Mouse (Mus musculus) midbrain, embryonic 13.5 days (tissue): Measurements from ENCODE around the gene Sgsm1. TPM values are rescaled to one million over a fixed set of nuclear protein-coding genes. Genes with fewer than 3 reads are reported as not detected.

Experiments used
- ATAC-seq: fragments of 200-750 bp; cut with Nextera tagmentation; 2 replicates; pipeline ENCODE4 v1.8.0; 2017; ENCODE audit warnings: mild to moderate bottlenecking, moderate TSS enrichment, moderate library complexity
- H3K27ac ChIP-seq: fragments of 300-500 bp; sonication (generic); 2 replicates; pipeline ENCODE4 v1.5.1; 2015; ENCODE audit warnings: inconsistent platforms, mild to moderate bottlenecking, moderate library complexity
- H3K27me3 ChIP-seq: fragments of 300-500 bp; sonication (generic); 2 replicates; pipeline ENCODE4 v1.6.1; 2015; ENCODE audit warnings: mild to moderate bottlenecking, inconsistent platforms
- H3K36me3 ChIP-seq: fragments of 300-500 bp; sonication (generic); 2 replicates; pipeline ENCODE4 v1.6.1; 2015; ENCODE audit warnings: mild to moderate bottlenecking, inconsistent platforms
- H3K4me1 ChIP-seq: fragments of 300-500 bp; sonication (generic); replicated peaks from 2 replicates; pipeline ENCODE4 v1.6.1; 2015; ENCODE audit warnings: inconsistent platforms
- H3K4me2 ChIP-seq: fragments of 300-500 bp; sonication (generic); replicated peaks from 2 replicates; pipeline ENCODE4 v1.6.1; 2015; ENCODE audit warnings: moderate library complexity, mild to moderate bottlenecking, inconsistent platforms
- H3K4me3 ChIP-seq: fragments of 300-500 bp; sonication (generic); replicated peaks from 2 replicates; pipeline ENCODE4 v1.5.1; 2015; ENCODE audit warnings: mild to moderate bottlenecking, inconsistent platforms
- H3K9ac ChIP-seq: fragments of 300-500 bp; sonication (generic); replicated peaks from 2 replicates; pipeline ENCODE4 v1.6.1; 2015; ENCODE audit warnings: mild to moderate bottlenecking, inconsistent platforms
- H3K9me3 ChIP-seq: fragments of 300-500 bp; sonication (generic); 2 replicates; pipeline ENCODE4 v1.6.1; 2016; ENCODE audit warnings: mild to moderate bottlenecking, inconsistent platforms
- WGBS: fragments of 180-500 bp; shearing (Covaris S2); methylation state at CpG from one replicate; pipeline ENCODE4 v1.1.7; 2015; 5-methylcytosine and 5-hydroxymethylcytosine counted together
- polyA plus RNA-seq: library from polyadenylated mRNA; unstranded; fragments of >200 nt; fragmentation: Nextera tagmentation; extraction: Ambion mirVana; gene quantifications from 2 replicates; pipeline ENCODE4 v1.2.1, GENCODE M21; 2015

Sgsm1 gene
- polyA plus RNA-seq, 1 experiment from 2014 or later = 17.4 TPM

DNA sequence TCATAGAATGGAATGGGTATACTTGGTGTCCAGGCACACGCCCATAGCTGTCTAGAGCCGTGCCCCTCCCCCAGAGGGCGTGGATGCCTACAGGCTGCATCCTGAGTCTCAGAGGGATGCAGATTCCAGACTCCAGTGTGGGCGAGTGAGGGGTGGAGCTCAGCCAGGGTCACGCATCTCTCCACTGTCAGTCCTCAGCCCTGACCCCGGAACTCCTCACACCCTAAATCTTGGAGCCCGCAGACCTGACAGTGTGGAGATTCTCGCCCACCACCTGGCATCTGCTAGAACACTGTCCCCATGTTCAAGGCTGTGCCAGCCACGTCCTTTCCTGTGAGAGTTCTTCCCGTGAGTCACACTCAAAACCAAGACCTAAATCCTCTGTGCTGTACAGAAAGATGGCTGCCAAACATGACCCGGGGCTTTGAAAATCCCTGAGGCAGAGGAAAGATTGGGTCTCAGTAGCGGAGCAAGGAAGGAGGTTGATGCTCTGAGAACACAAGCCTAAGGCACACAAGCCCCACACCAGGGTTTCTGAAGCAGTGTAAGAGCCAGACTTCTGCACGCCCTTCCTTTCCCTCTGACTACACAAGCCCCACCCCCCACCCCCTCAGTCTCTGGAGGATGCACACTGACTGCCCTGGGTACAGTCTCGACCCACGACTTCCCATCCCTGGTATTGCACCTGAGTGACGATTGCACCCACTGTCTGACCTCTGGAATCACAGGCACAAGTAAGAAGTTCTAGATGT lies 34.2 kb upstream of the Sgsm1 start:
- WGBS = 35% methylated on average over 16 of the region's 16 CpGs
- no peak overlapping the region for H3K9ac ChIP-seq
- peaks cover 74% of the 10 kb centered on the region for H3K27me3 ChIP-seq
- H3K36me3 ChIP-seq = no peaks in the 10 kb centered on the region
- H3K9me3 ChIP-seq = no peaks in the 10 kb centered on the region
- H3K4me2 ChIP-seq = no peak overlapping the region
- H3K27ac ChIP-seq = no peak overlapping the region
- H3K4me1 ChIP-seq = peaks cover 39% of the 10 kb centered on the region
- no peak for ATAC-seq
- H3K4me3 ChIP-seq = no peak overlapping the region

DNA sequence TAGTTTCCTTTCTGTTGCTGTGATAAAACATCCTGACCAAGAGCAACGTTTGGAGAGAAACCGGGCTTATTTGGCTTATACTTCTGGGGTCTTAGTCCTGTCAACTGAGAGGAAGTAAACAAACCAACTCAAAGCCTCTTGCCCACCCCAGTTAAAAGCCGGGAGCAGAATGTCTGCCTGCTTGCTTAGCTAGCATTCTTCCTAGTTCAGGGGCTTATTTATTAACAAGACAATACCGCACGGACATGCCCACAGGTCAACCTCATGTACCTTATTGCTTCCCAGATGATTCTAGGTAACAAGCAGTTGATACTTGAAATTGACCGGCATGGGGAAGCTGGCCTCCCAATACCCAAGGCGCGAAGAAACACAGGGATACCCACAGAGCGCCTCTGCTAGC lies 25.7 kb upstream of the Sgsm1 start:
- peaks cover 77% of the 10 kb centered on the region for H3K27me3 ChIP-seq
- peaks cover 22% of the 10 kb centered on the region for H3K4me1 ChIP-seq
- no peaks in the 10 kb centered on the region for H3K9me3 ChIP-seq
- H3K4me3 ChIP-seq = peak overlapping the region; percentile 23; the same call in 1 of the 2 replicates
- H3K36me3 ChIP-seq = no peaks in the 10 kb centered on the region
- H3K27ac ChIP-seq = no peak overlapping the region
- H3K4me2 ChIP-seq = no peak overlapping the region; the same call in 1 of the 2 replicates
- ATAC-seq = no peak
- no peak overlapping the region for H3K9ac ChIP-seq
- WGBS = 28% methylated on average over 9 of the region's 9 CpGs

DNA sequence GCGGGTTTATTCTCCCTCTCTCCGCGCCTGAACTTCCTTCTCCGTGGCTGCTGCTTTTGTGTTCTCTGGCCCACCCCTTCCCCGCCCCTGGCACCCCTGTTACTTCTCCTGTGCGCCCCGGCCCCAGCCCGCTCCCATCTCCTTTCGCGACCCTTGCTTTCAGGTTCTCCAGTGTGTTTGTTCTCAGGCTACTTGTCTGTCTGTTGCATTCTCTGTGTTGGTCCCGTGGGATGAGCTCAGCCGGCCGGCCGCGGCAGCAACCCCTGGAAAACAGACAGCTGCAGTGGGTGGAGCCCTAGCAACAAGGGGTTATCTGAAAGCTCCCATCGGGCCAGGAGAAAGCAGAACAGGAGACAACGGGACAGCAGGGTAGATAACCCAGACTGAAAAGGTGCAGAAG lies 25.1 kb upstream of the Sgsm1 start:
- peaks cover 22% of the 10 kb centered on the region for H3K4me1 ChIP-seq
- no peaks in the 10 kb centered on the region for H3K36me3 ChIP-seq
- H3K9me3 ChIP-seq = peaks cover 3% of the 10 kb centered on the region; the same call in 1 of the 2 replicates
- H3K9ac ChIP-seq = 0 out of 2 replicates have a peak overlapping the region, but pooled peaks have one; percentile 47
- 0 out of 2 replicates have a peak, but pooled peaks have one; percentile 40 for ATAC-seq
- WGBS = under 1% methylated on average over 17 of the region's 17 CpGs
- H3K4me2 ChIP-seq = peak overlapping the region; percentile 49
- no peak overlapping the region for H3K27ac ChIP-seq
- peaks cover 79% of the 10 kb centered on the region for H3K27me3 ChIP-seq
- H3K4me3 ChIP-seq = peak overlapping the region; percentile 23

DNA sequence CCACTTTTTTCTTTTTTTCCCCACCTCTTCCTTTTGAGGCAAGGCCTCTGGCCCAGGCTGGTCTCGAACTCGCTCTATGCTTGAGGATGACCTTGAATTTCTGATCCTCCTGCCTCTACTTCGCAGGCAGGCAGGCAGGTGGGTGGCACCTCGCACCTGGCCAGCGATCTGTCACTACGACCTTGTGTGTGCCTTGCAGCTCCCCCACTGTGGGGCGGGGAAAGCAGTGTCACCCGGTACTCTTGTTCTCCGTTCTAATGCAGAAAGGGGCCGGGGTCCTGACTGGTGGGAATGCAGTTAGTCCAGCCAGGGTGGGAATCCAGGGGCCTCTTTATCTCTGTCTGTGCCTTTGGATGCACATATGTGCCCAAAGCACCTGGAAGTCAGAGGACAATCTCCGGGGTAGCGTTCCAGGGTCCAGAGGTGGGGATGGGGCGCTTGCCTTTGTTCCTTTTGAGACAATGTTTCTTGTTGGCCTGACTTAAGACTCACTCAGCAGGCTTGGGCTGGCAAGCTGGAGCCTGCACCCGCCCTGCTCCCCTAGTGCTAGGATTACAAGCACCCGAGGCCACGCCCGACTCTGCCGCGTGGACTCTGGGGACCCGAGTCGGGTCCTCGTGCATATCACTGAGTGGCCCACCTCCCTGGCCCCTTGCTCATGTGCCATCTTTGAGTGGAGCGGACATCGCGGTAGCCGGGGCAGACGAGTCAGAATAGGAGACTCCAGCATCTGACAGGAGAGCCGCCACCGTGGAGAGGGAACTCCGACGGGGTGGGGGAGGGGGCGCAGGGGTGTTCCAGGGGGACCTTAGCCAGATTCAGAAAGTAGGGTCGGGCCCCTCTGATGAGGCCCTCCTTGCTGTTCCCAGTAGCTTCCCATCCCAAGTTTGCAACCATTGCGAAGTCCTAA lies 24.3 kb upstream of the Sgsm1 start:
- Histone ChIP-seq H3K4me1 (peaks cover 22% of the 10 kb centered on the region), H3K9me3 (peaks cover 5% of the 10 kb centered on the region; the same call in 1 of the 2 replicates), H3K36me3 (no peaks in the 10 kb centered on the region), H3K27ac (no peak overlapping the region), H3K27me3 (peaks cover 78% of the 10 kb centered on the region), H3K4me2 (peak overlapping the region; percentile 49), H3K4me3 (peak overlapping the region; percentile 23), H3K9ac (peak overlapping the region; percentile 47; the same call in 1 of the 2 replicates)
- 5% methylated on average over 34 of the region's 34 CpGs for WGBS
- ATAC-seq = 0 out of 2 replicates have a peak, but pooled peaks have one; percentile 17

DNA sequence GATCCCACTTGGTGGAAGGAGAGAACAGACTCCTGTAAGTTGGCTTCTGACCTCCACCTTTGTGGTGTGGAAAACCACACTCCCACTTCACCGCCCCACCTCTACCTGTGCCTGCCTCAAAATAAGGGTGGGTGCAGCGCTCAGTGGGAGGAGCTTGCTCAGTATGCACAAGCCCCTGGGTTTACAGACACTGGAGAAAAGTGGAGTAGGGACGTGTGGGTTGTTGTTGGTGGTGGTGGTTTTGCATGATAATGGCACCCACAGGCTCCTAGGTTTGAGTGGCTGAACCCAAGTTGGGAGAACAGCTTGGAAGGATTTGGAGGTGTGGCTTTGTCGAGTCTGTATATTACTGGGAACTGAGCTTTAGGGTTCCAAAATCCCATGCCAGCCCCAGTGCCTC lies 22.3 kb upstream of the Sgsm1 start:
- peaks cover 22% of the 10 kb centered on the region for H3K4me1 ChIP-seq
- H3K27me3 ChIP-seq = peaks cover 62% of the 10 kb centered on the region
- no peak overlapping the region for H3K4me3 ChIP-seq
- no peak for ATAC-seq
- peaks cover 15% of the 10 kb centered on the region for H3K9me3 ChIP-seq
- 64% methylated on average over 4 of the region's 4 CpGs for WGBS
- no peak overlapping the region for H3K4me2 ChIP-seq
- no peak overlapping the region for H3K9ac ChIP-seq
- no peak overlapping the region for H3K27ac ChIP-seq
- no peaks in the 10 kb centered on the region for H3K36me3 ChIP-seq

DNA sequence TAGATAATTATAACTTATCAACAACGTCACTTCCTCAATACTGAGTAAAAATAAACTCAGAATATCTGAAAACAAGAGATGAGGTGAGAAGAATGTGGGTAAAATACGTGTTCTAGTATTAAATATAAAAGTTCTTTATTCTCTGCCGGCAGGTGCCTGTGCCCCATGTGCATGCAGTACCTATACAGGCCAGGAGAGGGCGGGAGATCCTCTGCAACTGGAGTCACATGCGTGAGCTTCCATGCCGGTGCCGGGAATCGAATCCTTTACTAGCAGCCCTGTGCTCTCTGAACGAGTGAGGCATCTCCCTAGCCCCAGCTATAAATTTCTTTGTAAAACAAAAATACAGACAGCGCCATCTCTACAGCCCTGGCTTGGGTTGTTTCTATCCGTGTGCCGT lies 21.7 kb upstream of the Sgsm1 start:
- H3K9me3 ChIP-seq = peaks cover 17% of the 10 kb centered on the region
- 37% methylated on average over 12 of the region's 12 CpGs for WGBS
- peaks cover 56% of the 10 kb centered on the region for H3K27me3 ChIP-seq
- no peak overlapping the region for H3K27ac ChIP-seq
- no peaks in the 10 kb centered on the region for H3K36me3 ChIP-seq
- no peak for ATAC-seq
- H3K4me2 ChIP-seq = no peak overlapping the region
- no peak overlapping the region for H3K4me3 ChIP-seq
- H3K4me1 ChIP-seq = peaks cover 22% of the 10 kb centered on the region
- no peak overlapping the region for H3K9ac ChIP-seq

DNA sequence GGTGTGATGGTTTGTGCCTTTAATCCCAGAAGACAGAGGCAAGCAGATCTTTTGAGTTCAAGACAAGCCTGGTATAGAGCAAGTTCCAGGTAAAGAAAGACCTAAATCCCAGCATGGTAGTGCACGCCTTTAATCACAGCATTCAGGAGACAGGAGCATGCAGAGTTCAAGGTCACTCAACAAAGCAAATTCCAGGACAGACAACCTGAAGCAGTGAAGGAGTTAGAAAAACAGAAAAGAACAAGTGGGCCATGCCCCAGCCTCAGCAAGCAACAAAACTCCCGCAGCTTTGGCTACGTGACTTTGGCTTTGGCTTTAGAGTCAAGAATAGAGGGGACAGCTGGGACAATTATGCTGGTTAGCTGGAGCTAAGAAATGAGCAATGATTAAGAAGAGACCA lies 19.6 kb upstream of the Sgsm1 start:
- Histone ChIP-seq H3K4me2 (no peak overlapping the region), H3K27ac (no peak overlapping the region), H3K4me3 (no peak overlapping the region), H3K36me3 (no peaks in the 10 kb centered on the region), H3K27me3 (peaks cover 43% of the 10 kb centered on the region), H3K9ac (no peak overlapping the region), H3K9me3 (peaks cover 18% of the 10 kb centered on the region), H3K4me1 (peaks cover 7% of the 10 kb centered on the region)
- no peak for ATAC-seq
- 85% methylated on average over 3 of the region's 3 CpGs for WGBS

DNA sequence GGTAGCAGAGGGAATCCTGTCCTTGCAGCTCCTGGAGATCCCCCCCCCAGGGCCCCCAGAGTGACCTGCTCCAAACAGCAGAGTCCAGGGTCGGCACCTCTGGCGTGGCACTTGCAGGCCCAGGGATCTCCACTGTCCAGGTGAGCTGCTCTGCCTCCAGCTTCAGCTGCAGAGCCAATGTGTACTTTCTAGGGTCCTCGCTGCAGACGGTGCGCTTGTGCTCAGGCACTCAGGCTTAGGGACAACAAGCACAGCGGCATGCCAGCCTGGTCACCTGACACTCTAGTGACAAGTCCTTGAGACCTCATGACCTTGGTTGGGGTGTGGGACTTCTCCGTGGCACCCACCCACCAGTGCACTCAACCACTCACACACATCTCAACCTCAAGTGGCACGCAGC lies 18.9 kb upstream of the Sgsm1 start:
- Histone ChIP-seq H3K4me3 (no peak overlapping the region), H3K9me3 (peaks cover 18% of the 10 kb centered on the region), H3K27ac (no peak overlapping the region), H3K4me2 (no peak overlapping the region), H3K9ac (no peak overlapping the region), H3K36me3 (no peaks in the 10 kb centered on the region), H3K27me3 (peaks cover 42% of the 10 kb centered on the region), H3K4me1 (peaks cover under 1% of the 10 kb centered on the region; the same call in 1 of the 2 replicates)
- 87% methylated on average over 8 of the region's 8 CpGs for WGBS
- ATAC-seq = no peak

DNA sequence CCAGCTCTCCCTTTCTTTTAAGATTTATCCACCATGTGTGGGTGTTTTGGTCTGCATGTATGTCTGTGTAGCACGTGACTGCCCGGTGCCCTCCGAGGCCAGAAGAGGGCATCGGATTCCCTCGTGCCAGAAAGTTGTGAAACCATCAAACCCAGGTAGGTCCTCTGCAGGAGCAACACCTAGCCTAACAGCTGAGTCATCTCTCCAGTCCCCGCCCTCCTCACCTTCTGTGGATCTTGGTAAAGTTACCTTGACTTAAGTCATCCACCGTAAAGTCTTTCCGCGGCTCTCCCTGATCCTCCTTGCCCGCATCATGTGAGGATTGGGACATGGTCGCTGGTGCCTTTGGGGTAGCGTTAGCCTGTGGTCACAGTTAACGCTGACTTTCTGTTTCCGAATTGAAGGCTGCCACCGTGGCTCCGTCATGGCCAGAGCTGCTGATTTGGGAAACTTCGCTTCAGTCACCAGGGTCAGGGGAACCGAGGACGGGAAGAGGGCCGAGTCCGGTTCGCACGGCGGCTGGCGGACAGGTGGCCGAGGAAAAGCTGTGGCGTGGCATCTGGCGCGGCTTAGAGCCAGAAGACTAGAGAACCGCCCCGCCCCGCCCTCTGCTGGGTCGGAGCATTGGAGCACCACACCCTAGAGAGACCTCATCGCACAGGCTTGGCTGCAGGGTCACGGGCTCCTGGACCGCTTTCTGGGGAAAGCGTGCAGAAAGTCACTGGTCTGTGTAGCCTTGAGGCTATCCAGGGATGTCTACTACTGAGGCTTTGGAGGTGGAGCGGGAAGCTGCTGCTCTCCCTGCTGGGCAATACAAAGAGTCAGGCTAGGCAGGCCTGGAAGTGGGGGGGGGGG lies 13.4 kb upstream of the Sgsm1 start:
- H3K4me1 ChIP-seq = peaks cover 9% of the 10 kb centered on the region
- peak overlapping the region; percentile 27 for H3K4me3 ChIP-seq
- peak overlapping the region; percentile 56 for H3K4me2 ChIP-seq
- peaks cover 14% of the 10 kb centered on the region; the same call in 1 of the 2 replicates for H3K9me3 ChIP-seq
- peak; percentile 50; the same call in 1 of the 2 replicates for ATAC-seq
- WGBS = 3% methylated on average over 38 of the region's 38 CpGs
- peak overlapping the region; percentile 50 for H3K9ac ChIP-seq
- no peak overlapping the region for H3K27ac ChIP-seq
- H3K27me3 ChIP-seq = peaks cover 31% of the 10 kb centered on the region
- no peaks in the 10 kb centered on the region for H3K36me3 ChIP-seq

DNA sequence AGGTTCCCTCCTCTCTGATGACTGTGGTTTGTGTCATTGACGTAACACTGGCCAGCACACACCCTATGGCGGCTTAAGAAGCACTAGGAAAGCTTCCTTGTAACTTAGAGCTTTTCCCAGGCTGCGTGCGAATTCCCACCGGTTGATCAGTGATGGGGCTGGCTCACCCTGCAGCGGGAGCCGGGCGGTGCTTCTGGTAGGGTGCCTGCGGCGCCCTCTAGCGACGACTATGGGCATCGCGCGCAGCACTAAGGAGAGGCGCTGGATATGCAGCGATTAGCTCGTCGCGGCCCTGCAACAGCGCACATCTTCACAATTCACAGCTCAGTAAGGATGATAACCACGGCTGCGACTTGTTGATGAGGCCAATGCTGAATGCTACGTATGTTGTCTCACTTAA lies 3.4 kb upstream of the Sgsm1 start:
- WGBS = under 1% methylated on average over 24 of the region's 24 CpGs
- H3K27me3 ChIP-seq = peaks cover 13% of the 10 kb centered on the region

More for the DNA sequence above, 3.4 kb upstream of the Sgsm1 start:
- Histone ChIP-seq H3K4me2 (peak overlapping the region; percentile 37), H3K4me3 (peak overlapping the region; percentile 12), H3K9me3 (no peaks in the 10 kb centered on the region), H3K27ac (no peak overlapping the region), H3K9ac (0 out of 2 replicates have a peak overlapping the region, but pooled peaks have one; percentile 5), H3K4me1 (peaks cover 17% of the 10 kb centered on the region), H3K36me3 (no peaks in the 10 kb centered on the region)
- peak; percentile 53 for ATAC-seq
